In genomic region chr14:25710681-25711080, GRCm38 (mm10) we compare ENCODE assay signal across 16 mouse cellular contexts. TPM values are rescaled to one million over a fixed set of nuclear protein-coding genes. Genes with fewer than 3 reads are reported as not detected.
DNase-seq lines count a peak whose midpoint lies in the region; ATAC-seq and TF ChIP-seq lines count a peak whose summit lies in the region.
"Had no signal": no experiment of that assay in that cellular context is flagged by ENCODE, and none has a peak within 500 bp of the region (broad histone marks: within the 10 kb centered on the region; RNA-seq: fewer than 3 reads in every experiment).

No protein-coding gene starts in this region.

- no peak overlapping the region for H3K4me2 ChIP-seq in heart, embryonic 12.5 days
- no peak overlapping the region; the same call in 1 of the 2 replicates for H3K4me2 ChIP-seq in liver, embryonic 11.5 days
- H3K4me2 ChIP-seq in intestine, embryonic 16.5 days (ENCODE audit: low read depth, low read length), result no peak overlapping the region
- H3K4me2 ChIP-seq in myocyte (ENCODE audit: low read depth), result no peak overlapping the region
- H3K4me2 ChIP-seq: embryonic facial prominence, embryonic 15.5 days; neural tube, embryonic 15.5 days had no signal

- H3K4me3 ChIP-seq in heart, embryonic 12.5 days, result no peak overlapping the region
- H3K4me3 ChIP-seq in liver, embryonic 11.5 days (ENCODE audit: low read depth, low read length), result no peak overlapping the region
- no peak overlapping the region for H3K4me3 ChIP-seq in intestine, embryonic 16.5 days (ENCODE audit: low read length)
- no peak overlapping the region for H3K4me3 ChIP-seq in myocyte
- H3K4me3 ChIP-seq: embryonic facial prominence, embryonic 15.5 days; layer of hippocampus, adult 2 months; neural tube, embryonic 15.5 days had no signal

- H3K9me3 ChIP-seq in heart, embryonic 12.5 days (replicated peaks), result no peaks in the 10 kb centered on the region
- no peaks in the 10 kb centered on the region for H3K9me3 ChIP-seq in liver, embryonic 11.5 days (ENCODE audit: control insufficient read depth, low read length)
- no peaks in the 10 kb centered on the region for H3K9me3 ChIP-seq in intestine, embryonic 16.5 days (ENCODE audit: control insufficient read depth, low read length)
- H3K9me3 ChIP-seq: embryonic facial prominence, embryonic 15.5 days; G1E; neural tube, embryonic 15.5 days had no signal

- H3ac ChIP-seq in myocyte (ENCODE audit: control insufficient read depth, insufficient read length), result no peak overlapping the region

- ATAC-seq in heart, embryonic 12.5 days (ENCODE audit: insufficient number of reproducible peaks, low FRiP score), result peak; percentile 9; the same call in 1 of the 2 replicates
- ATAC-seq in liver, embryonic 11.5 days (replicated peaks; ENCODE audit: low FRiP score), result no peak
- peak; percentile 5 for ATAC-seq in intestine, embryonic 16.5 days
- ATAC-seq: forebrain, embryonic 16.5 days had no signal

- WGBS in heart, embryonic 12.5 days, result 35% methylated on average over 4 of the region's 4 CpGs
- WGBS in liver, embryonic 11.5 days, result 73% methylated on average over 4 of the region's 4 CpGs
- 55% methylated on average over 4 of the region's 4 CpGs for WGBS in intestine, embryonic 16.5 days

- H3K79me2 ChIP-seq in myocyte (ENCODE audit: control insufficient read depth, insufficient read depth), result no peaks in the 10 kb centered on the region

- H3K27me3 ChIP-seq in heart, embryonic 12.5 days (replicated peaks), result no peaks in the 10 kb centered on the region
- H3K27me3 ChIP-seq in liver, embryonic 11.5 days (replicated peaks; ENCODE audit: control insufficient read depth, insufficient read depth, low read length), result no peaks in the 10 kb centered on the region
- no peaks in the 10 kb centered on the region for H3K27me3 ChIP-seq in intestine, embryonic 16.5 days (replicated peaks; ENCODE audit: control insufficient read depth, insufficient read depth, low read length)
- H3K27me3 ChIP-seq in myocyte (ENCODE audit: control insufficient read depth, insufficient read depth, insufficient read length), result no peaks in the 10 kb centered on the region
- H3K27me3 ChIP-seq: embryonic facial prominence, embryonic 15.5 days; neural tube, embryonic 15.5 days had no signal

- H3K4me1 ChIP-seq in heart, embryonic 12.5 days (replicated peaks), result peaks cover 59% of the 10 kb centered on the region
- H3K4me1 ChIP-seq in liver, embryonic 11.5 days (replicated peaks; ENCODE audit: control insufficient read depth, insufficient read depth, low read length), result peaks cover 43% of the 10 kb centered on the region
- H3K4me1 ChIP-seq in intestine, embryonic 16.5 days (ENCODE audit: control insufficient read depth, insufficient read depth, low read length), result peaks cover 45% of the 10 kb centered on the region

- TF ChIP-seq POLR2A in myocyte (IDR thresholded peaks at IDR 0.05; ENCODE audit: insufficient read length, low read depth), result no peak

- no peak for DNase-seq in heart, adult 8-10 months (ENCODE audit: low spot score)
- no peak for DNase-seq in liver, embryonic 11.5 days (ENCODE audit: low spot score)
- no peak for DNase-seq in liver
- DNase-seq in thymus, postnatal 25 days, result no peak
- DNase-seq in layer of hippocampus, adult 11-12 months (ENCODE audit: low spot score), result no peak
- DNase-seq: adrenal gland, postnatal 25 days; right cerebral cortex, postnatal 25 days had no signal

- H3K9ac ChIP-seq in heart, embryonic 12.5 days, result no peak overlapping the region
- H3K9ac ChIP-seq in liver, embryonic 11.5 days (ENCODE audit: low read depth, low read length), result no peak overlapping the region
- peak overlapping the region; percentile 25; the same call in 1 of the 2 replicates for H3K9ac ChIP-seq in intestine, embryonic 16.5 days (ENCODE audit: low read depth, low read length)
- H3K9ac ChIP-seq: embryonic facial prominence, embryonic 15.5 days; neural tube, embryonic 15.5 days had no signal

- peak overlapping the region; percentile 80 for H3K27ac ChIP-seq in heart, embryonic 12.5 days (ENCODE audit: poor library complexity, severe bottlenecking)
- peak overlapping the region; percentile 43 for H3K27ac ChIP-seq in liver, embryonic 11.5 days (ENCODE audit: low read depth, low read length)
- H3K27ac ChIP-seq in intestine, embryonic 16.5 days (ENCODE audit: low read length), result peak overlapping the region; percentile 81
- H3K27ac ChIP-seq: layer of hippocampus, adult 2 months; macrophage; neural tube, embryonic 15.5 days had no signal

- H3K36me3 ChIP-seq in heart, embryonic 12.5 days, result peaks cover 22% of the 10 kb centered on the region
- H3K36me3 ChIP-seq in liver, embryonic 11.5 days (ENCODE audit: control insufficient read depth, insufficient read depth, low read length), result peaks cover 4% of the 10 kb centered on the region; the same call in 1 of the 2 replicates
- H3K36me3 ChIP-seq in intestine, embryonic 16.5 days (ENCODE audit: control insufficient read depth, insufficient read depth, low read length), result no peaks in the 10 kb centered on the region; the same call in 1 of the 2 replicates
- peaks cover 24% of the 10 kb centered on the region for H3K36me3 ChIP-seq in myocyte (ENCODE audit: control insufficient read depth, insufficient read depth)
- H3K36me3 ChIP-seq: G1E; neural tube, embryonic 15.5 days had no signal

TF ChIP-seq in myocyte, 11 proteins besides CTCF, POLR2A, EP300 and RAD21:
- peak; percentile 59 for TF ChIP-seq POLR2AphosphoS2 (IDR thresholded peaks at IDR 0.05; ENCODE audit: insufficient read length, low read depth)
- TF ChIP-seq REST (IDR thresholded peaks at IDR 0.05; ENCODE audit: insufficient read depth, insufficient read length), result no peak
- no peak for TF ChIP-seq MYOD1 (IDR thresholded peaks at IDR 0.05; ENCODE audit: control insufficient read depth in 1 of 3, insufficient read length in 2 of 3, low read depth in 2 of 3)

RNA-seq across cellular contexts. Expression of gene Ppif, which starts 16.7 kb away (rescaled TPM):
- polyA plus RNA-seq in heart, embryonic 12.5 days (2016; fragmentation: Nextera tagmentation; extraction: Ambion mirVana), result 101 and 104 TPM in 2 replicates
- 100 to 1,000 TPM; 300 to 329 (median 307) TPM for total RNA-seq in heart, adult 8-10 months (2022)
- 96.3 and 97.0 TPM in 2 replicates for polyA plus RNA-seq in liver, embryonic 11.5 days (2014; fragmentation: Nextera tagmentation; extraction: Ambion mirVana)
- polyA plus RNA-seq in intestine, embryonic 16.5 days (2015; fragmentation: Nextera tagmentation; extraction: Ambion mirVana), result 125 and 134 TPM in 2 replicates
- 14.1 TPM for polyA plus RNA-seq in myocyte (2012; fragmentation: generic; extraction: Trizol)

RNA-seq across cellular contexts. Expression of gene Zcchc24, which starts 58.2 kb away (rescaled TPM):
- polyA plus RNA-seq in heart, embryonic 12.5 days (2016; fragmentation: Nextera tagmentation; extraction: Ambion mirVana), result 30.4 and 31.9 TPM in 2 replicates
- total RNA-seq in heart, adult 8-10 months (2022), result 10 to 100 TPM; 28.3 to 37.1 (median 32.0) TPM
- polyA plus RNA-seq in liver, embryonic 11.5 days (2014; fragmentation: Nextera tagmentation; extraction: Ambion mirVana), result 11.3 and 13.4 TPM in 2 replicates
- polyA plus RNA-seq in intestine, embryonic 16.5 days (2015; fragmentation: Nextera tagmentation; extraction: Ambion mirVana), result 9.1 and 10.0 TPM in 2 replicates
- 86.2 TPM for polyA plus RNA-seq in myocyte (2012; fragmentation: generic; extraction: Trizol)
- polyA plus RNA-seq: G1E had no signal
